Mouse (Mus musculus) MEL (cell line): Measurements from ENCODE around the gene Pcsk4. TPM values are rescaled to one million over a fixed set of nuclear protein-coding genes. Genes with fewer than 3 reads are reported as not detected.

Experiments used
- DNase-seq: peaks from one replicate; pipeline ENCODE4 v3.0.0; 2011; ENCODE audit warnings: low read depth, low spot score
- H3K27ac ChIP-seq: 2 replicates; pipeline ENCODE4 v1.5.1; 2012; ENCODE audit warnings: low read depth, mild to moderate bottlenecking, control low read depth, low read length, moderate library complexity; ENCODE audit not compliant: control insufficient read depth
- H3K27me3 ChIP-seq, 2 experiments: fragments of 150-350 bp in 1 of 2; sonication (generic) in 1 of 2; 2 replicates each; pipeline ENCODE4 v1.6.1; 2012; ENCODE audit warnings: low read length in 2 of 2, mild to moderate bottlenecking in 2 of 2, improper control_type of control experiment in 1 of 2, moderate library complexity in 1 of 2; ENCODE audit not compliant: insufficient read depth in 2 of 2, control insufficient read depth in 1 of 2
- H3K36me3 ChIP-seq, 2 experiments: 2 replicates each; pipeline ENCODE4 v1.6.1; 2012 to 2014; ENCODE audit warnings: low read length in 2 of 2, improper control_type of control experiment in 1 of 2, inconsistent platforms in 1 of 2, mild to moderate bottlenecking in 1 of 2; ENCODE audit not compliant: insufficient read depth in 2 of 2, control insufficient read depth in 1 of 2
- H3K4me1 ChIP-seq, 2 experiments: fragments of 150-350 bp in 1 of 2; sonication (generic) in 1 of 2; 2 replicates each; pipeline ENCODE4 v1.6.1; 2012; ENCODE audit warnings: low read length in 2 of 2, improper control_type of control experiment in 1 of 2, mild to moderate bottlenecking in 1 of 2; ENCODE audit not compliant: insufficient read depth in 2 of 2, control insufficient read depth in 1 of 2
- H3K4me3 ChIP-seq, 2 experiments: fragments of 150-350 bp in 1 of 2; sonication (generic) in 1 of 2; 2 replicates each; pipeline ENCODE4 v1.5.1; 2012; ENCODE audit warnings: low read depth in 2 of 2, low read length in 2 of 2, mild to moderate bottlenecking in 2 of 2, moderate library complexity in 2 of 2, control low read depth in 1 of 2, improper control_type of control experiment in 1 of 2; ENCODE audit not compliant: control insufficient read depth in 1 of 2, insufficient read depth in 1 of 2
- H3K79me2 ChIP-seq: 2 replicates; pipeline ENCODE4 v1.6.1; 2012; ENCODE audit warnings: mild to moderate bottlenecking, low read length, moderate library complexity; ENCODE audit not compliant: control insufficient read depth, poor library complexity, insufficient read depth
- H3K9ac ChIP-seq: 2 replicates; pipeline ENCODE4 v1.6.1; 2012; ENCODE audit warnings: low read depth, mild to moderate bottlenecking, control low read depth, low read length, moderate library complexity; ENCODE audit not compliant: control insufficient read depth, poor library complexity, severe bottlenecking
- H3K9me3 ChIP-seq: fragments of 150-350 bp; sonication (generic); replicated peaks from 2 replicates; pipeline ENCODE4 v1.6.1; 2012; ENCODE audit warnings: mild to moderate bottlenecking, low read length, improper control_type of control experiment, moderate library complexity; ENCODE audit not compliant: insufficient read depth
- CHD2 ChIP-seq: IDR thresholded peaks from 2 replicates; pipeline ENCODE4 v1.6.1; 2011; ENCODE audit warnings: low read length, improper control_type of control experiment
- CTCF ChIP-seq, 3 experiments: IDR thresholded peaks in 2 of 3; conservative IDR thresholded peaks in 1 of 3; 2 replicates each; pipeline ENCODE4 v1.5.1; 2011 to 2012; ENCODE audit warnings: low read length in 3 of 3, low read depth in 2 of 3, mild to moderate bottlenecking in 2 of 3, improper control_type of control experiment in 1 of 3, inconsistent platforms in 1 of 3, mixed read lengths in 1 of 3, moderate library complexity in 1 of 3; ENCODE audit not compliant: control insufficient read depth in 1 of 3, insufficient read depth in 1 of 3, poor library complexity in 1 of 3, severe bottlenecking in 1 of 3
- E2F4 ChIP-seq: IDR thresholded peaks from 2 replicates; pipeline ENCODE4 v1.6.1; 2011; ENCODE audit warnings: low read depth, low read length, improper control_type of control experiment, borderline replicate concordance
- ELF1 ChIP-seq: IDR thresholded peaks from 2 replicates; pipeline ENCODE4 v1.6.1; 2014; ENCODE audit warnings: low read depth, mild to moderate bottlenecking, inconsistent platforms, low read length, improper control_type of control experiment, moderate library complexity
- HCFC1 ChIP-seq: IDR thresholded peaks from 2 replicates; pipeline ENCODE4 v1.6.1; 2012; ENCODE audit warnings: low read depth, mild to moderate bottlenecking, inconsistent platforms, low read length, improper control_type of control experiment, moderate library complexity
- JUND ChIP-seq: IDR thresholded peaks from 2 replicates; pipeline ENCODE4 v1.6.1; 2011; ENCODE audit warnings: low read depth, mild to moderate bottlenecking, improper control_type of control experiment, low read length
- MAX ChIP-seq: IDR thresholded peaks from 2 replicates; pipeline ENCODE4 v1.6.1; 2011; ENCODE audit warnings: low read length, improper control_type of control experiment
- MAZ ChIP-seq: IDR thresholded peaks from 2 replicates; pipeline ENCODE4 v1.6.1; 2012; ENCODE audit warnings: low read depth, mild to moderate bottlenecking, inconsistent platforms, low read length, improper control_type of control experiment
- MEF2A ChIP-seq: IDR thresholded peaks from 2 replicates; pipeline ENCODE4 v1.6.1; 2014; ENCODE audit warnings: low read depth, mild to moderate bottlenecking, inconsistent platforms, low read length, improper control_type of control experiment; ENCODE audit not compliant: poor library complexity, insufficient replicate concordance, severe bottlenecking; ENCODE audit errors: extremely low read depth
- MXI1 ChIP-seq: IDR thresholded peaks from 2 replicates; pipeline ENCODE4 v1.6.1; 2011; ENCODE audit warnings: mild to moderate bottlenecking, low read depth, low read length, improper control_type of control experiment
- MYB ChIP-seq: IDR thresholded peaks from 2 replicates; pipeline ENCODE4 v1.6.1; 2011; ENCODE audit warnings: mild to moderate bottlenecking, low read depth, low read length, improper control_type of control experiment
- MYC ChIP-seq: IDR thresholded peaks from 2 replicates; pipeline ENCODE4 v1.6.1; 2011; ENCODE audit warnings: low read depth, mild to moderate bottlenecking, low read length, improper control_type of control experiment, moderate library complexity
- NRF1 ChIP-seq: IDR thresholded peaks from 2 replicates; pipeline ENCODE4 v1.6.1; 2014; ENCODE audit warnings: low read depth, mild to moderate bottlenecking, inconsistent platforms, low read length, improper control_type of control experiment, moderate library complexity; ENCODE audit not compliant: poor library complexity, insufficient read depth, severe bottlenecking
- POLR2AphosphoS2 ChIP-seq: IDR thresholded peaks from 2 replicates; pipeline ENCODE4 v1.6.1; 2011; ENCODE audit warnings: low read length, improper control_type of control experiment
- POLR2AphosphoS5 ChIP-seq: IDR thresholded peaks from 2 replicates; pipeline ENCODE4 v1.6.1; 2012; ENCODE audit warnings: low read depth, borderline replicate concordance, mild to moderate bottlenecking, inconsistent platforms, low read length, moderate library complexity, mixed read lengths
- SIN3A ChIP-seq: IDR thresholded peaks from 2 replicates; pipeline ENCODE4 v1.6.1; 2012; ENCODE audit warnings: low read length, improper control_type of control experiment, inconsistent platforms
- TAL1 ChIP-seq: IDR thresholded peaks from 2 replicates; pipeline ENCODE4 v1.6.1; 2012; ENCODE audit warnings: mild to moderate bottlenecking, inconsistent platforms, low read length, moderate library complexity, mixed read lengths
- TBP ChIP-seq: IDR thresholded peaks from 2 replicates; pipeline ENCODE4 v1.8.0; 2011; ENCODE audit warnings: low read depth, low read length, improper control_type of control experiment
- UBTF ChIP-seq: IDR thresholded peaks from 2 replicates; pipeline ENCODE4 v1.6.1; 2012; ENCODE audit warnings: low read depth, mild to moderate bottlenecking, inconsistent platforms, low read length, improper control_type of control experiment, moderate library complexity, borderline replicate concordance; ENCODE audit not compliant: insufficient read depth
- USF1 ChIP-seq: IDR thresholded peaks from 2 replicates; pipeline ENCODE4 v1.6.1; 2014; ENCODE audit warnings: low read depth, mild to moderate bottlenecking, inconsistent platforms, low read length, improper control_type of control experiment, moderate library complexity
- ZC3H11A ChIP-seq: IDR thresholded peaks from 2 replicates; pipeline ENCODE4 v1.6.1; 2012; ENCODE audit warnings: low read depth, mild to moderate bottlenecking, inconsistent platforms, low read length, improper control_type of control experiment
- ZMIZ1 ChIP-seq: IDR thresholded peaks from 2 replicates; pipeline ENCODE4 v1.6.1; 2012; ENCODE audit warnings: low read depth, mild to moderate bottlenecking, inconsistent platforms, low read length, improper control_type of control experiment, moderate library complexity
- polyA plus RNA-seq, 2 experiments: library from polyadenylated mRNA; stranded (reverse) in 1 of 2; unstranded in 1 of 2; fragments of >175 nt in 1 of 2; fragments of >200 nt in 1 of 2; gene quantifications; 2 replicates each; pipeline versions ENCODE4 v1.2.1 to v1.2.4; 2012; ENCODE audit warnings: low replicate concordance in 2 of 2, low read depth in 1 of 2; ENCODE audit not compliant: insufficient read length in 2 of 2, insufficient read depth in 1 of 2, missing spikeins in 1 of 2
- total RNA-seq: library from RNA; depleted of rRNA; stranded (reverse); fragments of 300-350 nt; gene quantifications from 2 replicates; pipeline ENCODE4 v1.2.3, GENCODE M21; 2012

The Pcsk4 gene
- total and polyA plus RNA-seq, 3 experiments = 6.5 to 23.1 TPM; not detected in 1

DNA sequence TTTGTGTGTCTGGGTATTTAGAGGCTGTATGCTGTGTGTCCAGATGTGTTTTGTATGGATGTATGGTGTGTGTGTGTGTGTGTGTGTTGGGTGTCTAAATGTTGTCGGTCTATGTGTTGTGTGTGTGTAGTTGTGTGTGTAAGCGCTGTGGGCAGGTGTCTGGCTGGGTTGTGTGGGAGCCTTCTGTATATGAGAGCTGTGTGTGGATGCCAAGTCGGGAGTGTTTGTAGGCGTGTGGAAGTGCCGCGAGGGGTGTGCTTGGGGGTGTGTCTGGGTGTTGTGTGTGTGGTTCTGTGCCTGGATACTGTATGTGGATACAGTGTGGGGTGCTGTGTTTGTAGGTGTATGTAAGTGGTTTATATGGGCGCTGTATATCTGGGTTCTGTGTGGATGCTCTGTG, 28.0 kb upstream of the Pcsk4 start:
- no peak for DNase-seq
- Histone ChIP-seq H3K36me3 (peaks cover 0 to 7% of the 10 kb centered on the region in 2 experiments; a peak in 2 of 4 replicates), H3K79me2 (no peaks in the 10 kb centered on the region), H3K27ac (no peak overlapping the region), H3K4me3 (no peak overlapping the region), H3K9ac (no peak overlapping the region), H3K9me3 (no peaks in the 10 kb centered on the region), H3K4me1 (peaks cover 11 to 13% of the 10 kb centered on the region in 2 experiments), H3K27me3 (no peaks in the 10 kb centered on the region)
- TF ChIP-seq MAX (no peak), POLR2AphosphoS2 (no peak), MXI1 (no peak), MYB (no peak), ZC3H11A (no peak)

DNA sequence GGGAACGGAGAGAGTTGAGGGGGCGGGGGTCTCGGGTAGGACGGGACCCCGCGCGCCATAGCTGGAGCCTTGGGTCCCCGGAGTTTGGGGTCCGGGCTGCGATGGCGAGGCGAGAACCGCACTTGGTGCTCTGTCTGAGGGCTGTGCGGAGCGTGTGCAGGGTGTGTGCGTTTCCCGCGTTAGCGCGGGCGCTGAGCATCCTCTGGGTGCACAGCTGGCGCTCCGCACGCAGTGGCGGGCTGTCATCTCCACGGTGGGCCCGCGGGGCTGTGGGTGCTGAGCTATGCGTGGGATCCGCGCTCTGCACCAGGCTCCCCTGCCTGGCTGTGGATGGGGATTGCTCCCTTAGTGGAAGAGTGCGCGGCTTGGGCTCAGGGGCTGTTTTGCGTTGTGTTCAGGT, 27.4 kb upstream of the Pcsk4 start:
- peaks cover 0 to 10% of the 10 kb centered on the region in 2 experiments; a peak in 2 of 4 replicates for H3K36me3 ChIP-seq
- H3K4me3 ChIP-seq = no peak overlapping the region
- H3K79me2 ChIP-seq = no peaks in the 10 kb centered on the region
- no peak overlapping the region for H3K27ac ChIP-seq
- H3K4me1 ChIP-seq = peaks cover 14 to 19% of the 10 kb centered on the region in 2 experiments
- no peak overlapping the region for H3K9ac ChIP-seq
- no peaks in the 10 kb centered on the region for H3K27me3 ChIP-seq
- TF ChIP-seq MYC = no peak
- TF ChIP-seq CTCF (IDR thresholded peaks at IDR 0.05 in 2 of 3, conservative IDR thresholded peaks at IDR 0.05 in 1 of 3; ENCODE audit: control insufficient read depth in 1 of 3, insufficient read depth in 1 of 3, low read depth in 2 of 3, low read length in 3 of 3, poor library complexity in 1 of 3, severe bottlenecking in 1 of 3) = no peak
- no peak for TF ChIP-seq MAZ
- no peak for TF ChIP-seq ELF1
- no peak for TF ChIP-seq TAL1
- no peak for TF ChIP-seq TBP
- no peaks in the 10 kb centered on the region for H3K9me3 ChIP-seq
- no peak for DNase-seq

DNA sequence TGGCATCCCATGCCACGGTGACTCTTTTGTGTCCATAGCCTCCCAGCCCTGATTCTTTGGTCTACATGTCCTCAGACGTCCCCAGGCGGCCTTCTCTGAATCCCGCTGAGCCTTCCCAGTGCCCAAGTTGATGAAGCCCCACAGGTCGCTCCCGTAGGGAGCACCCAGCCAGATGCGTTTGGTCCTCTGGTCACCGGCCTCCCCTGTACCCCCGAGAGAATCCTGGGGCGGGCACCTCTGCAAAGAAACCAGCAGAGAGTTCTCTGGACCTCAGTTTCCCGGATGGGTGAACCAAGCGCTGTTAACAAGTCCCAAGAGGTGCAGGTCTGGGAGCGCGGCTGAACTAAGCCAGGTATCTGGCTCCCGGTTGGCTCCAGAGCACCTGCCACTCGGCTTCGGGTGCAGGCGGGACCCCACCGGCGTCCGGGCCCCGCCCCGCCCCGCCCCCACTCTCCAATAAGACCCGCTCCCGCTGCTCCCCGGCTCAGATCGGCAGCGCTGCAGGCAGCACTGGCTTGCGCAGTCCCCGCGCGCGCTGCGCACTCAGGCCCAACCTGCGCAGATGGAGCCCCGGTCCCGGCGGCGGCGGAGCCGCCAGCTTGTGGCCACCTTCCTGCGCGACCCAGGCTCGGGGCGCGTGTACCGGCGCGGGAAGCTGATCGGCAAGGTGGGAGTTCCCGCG, 26.8 kb upstream of the Pcsk4 start, which contains the start of gene Plk5:
TSS of gene Plk5 (plus strand) at position 459 of the 682 bp plus-strand sequence.
- H3K79me2 ChIP-seq = no peaks in the 10 kb centered on the region
- no peaks in the 10 kb centered on the region for H3K27me3 ChIP-seq
- H3K9ac ChIP-seq = no peak within 1 kb of the TSS
- H3K27ac ChIP-seq = no peak within 1 kb of the TSS
- no peak for DNase-seq
- H3K36me3 ChIP-seq = peaks cover 0 to 10% of the 10 kb centered on the region in 2 experiments; a peak in 2 of 4 replicates
- TF ChIP-seq CHD2 = no peak
- TF ChIP-seq SIN3A = no peak
- no peak for TF ChIP-seq CTCF (IDR thresholded peaks at IDR 0.05 in 2 of 3, conservative IDR thresholded peaks at IDR 0.05 in 1 of 3; ENCODE audit: control insufficient read depth in 1 of 3, insufficient read depth in 1 of 3, low read depth in 2 of 3, low read length in 3 of 3, poor library complexity in 1 of 3, severe bottlenecking in 1 of 3)
- no peak for TF ChIP-seq POLR2AphosphoS5
- no peak for TF ChIP-seq MEF2A
- TF ChIP-seq NRF1 = no peak
- no peak for TF ChIP-seq HCFC1
- TF ChIP-seq USF1 = no peak
- no peak for TF ChIP-seq ZMIZ1
- TF ChIP-seq ZC3H11A = no peak
- no peak for TF ChIP-seq E2F4
- no peak for TF ChIP-seq JUND
- TF ChIP-seq MAZ = no peak
- TF ChIP-seq UBTF = no peak
- no peaks in the 10 kb centered on the region for H3K9me3 ChIP-seq
- H3K4me1 ChIP-seq = peaks cover 14 to 21% of the 10 kb centered on the region in 2 experiments
- no peak within 1 kb of the TSS for H3K4me3 ChIP-seq
